Mouse (Mus musculus) kidney, adult 2 months (tissue): ENCODE measurements around the gene Gabrd.
"Not testable (repeated sequence)": the region's sequence is repeated elsewhere in the genome, so short reads cannot be mapped to it uniquely, and the experiment has no call there.

Source experiments
- CTCF ChIP-seq: fragments of 200-500 bp; conservative IDR thresholded peaks from 2 replicates; pipeline ENCODE4 v1.5.1; 2011; ENCODE audit warnings: low read depth, mild to moderate bottlenecking, control low read depth, low read length, moderate library complexity, mixed read lengths; ENCODE audit not compliant: insufficient read depth, insufficient read length
- POLR2A ChIP-seq: fragments of 200-500 bp; IDR thresholded peaks from one replicate; pipeline ENCODE4 v1.6.1; 2011; ENCODE audit warnings: low read depth, low read length, control low read depth

GRCm38 (mm10) chr4:155421412-155422370 is 23.8 kb upstream of the Gabrd start:
- TF ChIP-seq CTCF, POLR2A: not testable (repeated sequence)
